Mouse (Mus musculus): Measurements from ENCODE around the gene Cmtr1.

The Cmtr1 gene

DNA sequence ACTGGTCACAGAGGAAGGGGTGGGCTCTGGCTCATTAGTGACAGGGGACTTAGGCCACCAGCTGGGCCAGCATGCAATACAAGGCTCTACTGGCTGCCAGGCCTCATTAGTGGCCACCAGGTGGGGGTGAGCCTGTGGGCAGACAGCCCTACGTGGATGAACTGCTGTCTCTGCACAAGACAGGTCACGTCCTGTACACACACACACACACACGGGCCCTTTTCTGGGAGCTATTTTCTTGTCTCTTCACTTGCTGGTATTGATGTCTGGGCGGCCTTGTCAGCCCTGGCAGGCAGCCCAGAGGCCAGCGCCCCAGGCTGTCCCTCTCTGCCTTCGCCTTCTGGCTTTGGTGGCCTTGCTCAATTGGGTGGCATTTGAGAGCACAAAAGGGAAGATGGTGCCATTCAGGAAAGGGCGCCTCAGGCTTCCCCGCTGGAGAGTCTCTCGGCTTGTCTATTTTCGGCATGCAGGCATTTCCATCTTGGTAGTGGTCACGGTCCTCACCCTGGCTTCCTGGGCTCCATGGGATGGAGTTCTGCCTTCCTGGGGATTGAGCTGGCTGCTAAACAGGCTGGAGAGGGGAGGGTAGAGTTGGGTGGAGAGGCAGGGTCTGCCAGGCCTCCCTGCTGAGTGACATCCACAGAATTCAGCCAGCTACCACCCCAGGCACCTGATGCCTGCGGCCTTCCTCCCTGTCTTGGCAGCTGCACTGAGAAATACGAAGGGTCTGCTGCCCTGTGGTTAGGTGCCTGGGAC, 70.3 kb downstream of the Cmtr1 start:
- no peak for DNase-seq (ENCODE audit: extremely low spot score, low read depth, low spot score)

DNA sequence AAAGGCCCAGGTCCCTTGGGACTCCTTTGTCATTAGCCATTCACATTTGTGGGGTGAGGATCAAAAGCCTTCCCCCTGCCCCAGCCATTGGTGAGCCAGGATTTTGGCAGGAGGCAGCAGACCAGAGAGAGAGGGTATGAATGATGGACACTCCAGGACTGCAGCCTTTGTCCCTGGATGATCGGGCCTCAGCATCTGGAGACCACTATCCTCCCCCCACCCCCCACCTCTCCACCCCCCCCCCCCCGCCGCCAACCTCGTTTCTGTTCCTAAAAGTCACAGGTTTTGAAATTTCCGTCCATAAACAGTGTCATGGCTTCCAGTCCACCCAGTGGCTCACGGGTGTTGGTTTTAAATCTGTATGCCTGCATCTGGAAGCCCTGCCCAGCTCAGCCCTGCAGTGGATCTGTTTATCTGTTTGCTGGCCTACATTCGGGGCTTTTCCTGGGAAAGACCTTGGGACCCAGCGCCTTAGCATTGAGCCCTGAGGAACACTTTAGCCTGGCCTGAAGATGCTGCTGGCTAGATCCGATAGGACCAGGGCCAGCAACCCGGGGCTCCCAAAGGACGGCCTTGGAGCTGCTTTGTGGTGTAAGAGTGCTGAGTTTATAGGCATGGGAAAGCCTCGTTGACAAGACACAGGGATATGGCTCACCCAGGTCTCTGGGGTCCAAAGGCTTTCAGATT, 71.0 kb downstream of the Cmtr1 start:
- no peak for DNase-seq (ENCODE audit: extremely low spot score, low read depth, low spot score)

DNA sequence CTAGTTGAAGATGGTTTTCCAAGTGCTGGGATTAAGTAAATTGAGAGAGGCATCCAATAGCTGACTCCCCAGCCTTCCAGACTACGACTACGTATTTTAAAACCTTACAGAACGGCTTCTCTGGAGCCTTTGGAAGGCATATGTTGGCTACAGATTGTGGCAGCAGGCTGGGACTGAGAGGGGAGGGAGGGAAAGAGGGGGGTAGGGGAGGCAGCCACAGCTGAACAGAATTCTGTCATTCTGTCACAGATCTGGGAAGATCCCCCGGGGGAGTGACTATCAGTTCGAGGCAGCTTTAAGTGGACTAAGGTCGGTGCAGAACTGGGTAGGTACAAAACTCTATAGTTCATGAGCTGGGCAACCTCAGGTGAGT, 71.5 kb downstream of the Cmtr1 start:
- no peak for DNase-seq (ENCODE audit: extremely low spot score, low read depth, low spot score)

DNA sequence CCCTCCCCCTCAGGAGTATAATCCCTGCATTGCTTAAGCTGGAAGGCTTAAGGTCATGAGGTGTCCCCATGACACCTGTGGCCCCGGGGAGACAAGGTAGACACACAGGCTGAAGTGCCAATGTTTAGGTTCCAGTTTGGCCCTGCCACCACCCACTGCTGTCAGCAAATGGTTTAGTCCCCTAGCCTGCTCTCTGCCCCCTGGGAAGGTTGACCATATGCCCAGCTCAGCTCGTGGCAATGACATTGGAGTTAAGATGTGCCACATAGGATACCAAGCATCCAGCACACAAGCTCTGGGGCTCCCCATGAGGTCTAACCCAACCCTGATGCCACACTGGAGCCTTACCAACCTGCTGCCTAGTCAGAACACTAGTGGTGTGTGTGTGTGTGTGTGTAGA, 72.1 kb downstream of the Cmtr1 start:
- DNase-seq (ENCODE audit: extremely low spot score, low read depth, low spot score) = no peak

DNA sequence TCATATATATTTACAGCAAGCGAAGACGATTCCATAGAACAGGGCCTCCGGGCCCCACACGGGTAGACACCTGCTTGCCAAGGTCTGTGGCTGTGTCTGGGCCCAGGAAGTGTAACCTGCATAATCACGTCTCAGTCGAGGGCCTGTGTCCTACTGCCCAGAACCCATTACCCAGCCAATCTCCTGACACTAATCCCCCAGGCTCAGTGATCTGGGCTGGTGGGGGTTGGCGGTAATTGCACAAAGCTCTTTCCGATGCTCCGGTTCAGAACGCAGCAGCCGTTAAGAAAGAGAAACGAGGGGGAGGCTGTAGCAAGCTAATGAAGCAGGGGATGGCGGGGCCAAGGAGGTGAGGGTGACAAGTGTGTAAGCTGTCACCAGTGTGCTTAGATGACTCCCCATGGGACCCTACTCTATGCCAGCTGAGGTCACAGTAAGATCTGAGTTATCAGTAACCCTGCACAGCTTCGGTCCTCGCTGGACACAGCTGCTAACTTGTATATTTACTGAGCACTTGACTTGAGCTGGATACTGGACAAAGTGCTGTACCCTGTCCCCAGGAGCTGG, 76.1 kb downstream of the Cmtr1 start:
- DNase-seq (ENCODE audit: extremely low spot score, low read depth, low spot score) = no peak

DNA sequence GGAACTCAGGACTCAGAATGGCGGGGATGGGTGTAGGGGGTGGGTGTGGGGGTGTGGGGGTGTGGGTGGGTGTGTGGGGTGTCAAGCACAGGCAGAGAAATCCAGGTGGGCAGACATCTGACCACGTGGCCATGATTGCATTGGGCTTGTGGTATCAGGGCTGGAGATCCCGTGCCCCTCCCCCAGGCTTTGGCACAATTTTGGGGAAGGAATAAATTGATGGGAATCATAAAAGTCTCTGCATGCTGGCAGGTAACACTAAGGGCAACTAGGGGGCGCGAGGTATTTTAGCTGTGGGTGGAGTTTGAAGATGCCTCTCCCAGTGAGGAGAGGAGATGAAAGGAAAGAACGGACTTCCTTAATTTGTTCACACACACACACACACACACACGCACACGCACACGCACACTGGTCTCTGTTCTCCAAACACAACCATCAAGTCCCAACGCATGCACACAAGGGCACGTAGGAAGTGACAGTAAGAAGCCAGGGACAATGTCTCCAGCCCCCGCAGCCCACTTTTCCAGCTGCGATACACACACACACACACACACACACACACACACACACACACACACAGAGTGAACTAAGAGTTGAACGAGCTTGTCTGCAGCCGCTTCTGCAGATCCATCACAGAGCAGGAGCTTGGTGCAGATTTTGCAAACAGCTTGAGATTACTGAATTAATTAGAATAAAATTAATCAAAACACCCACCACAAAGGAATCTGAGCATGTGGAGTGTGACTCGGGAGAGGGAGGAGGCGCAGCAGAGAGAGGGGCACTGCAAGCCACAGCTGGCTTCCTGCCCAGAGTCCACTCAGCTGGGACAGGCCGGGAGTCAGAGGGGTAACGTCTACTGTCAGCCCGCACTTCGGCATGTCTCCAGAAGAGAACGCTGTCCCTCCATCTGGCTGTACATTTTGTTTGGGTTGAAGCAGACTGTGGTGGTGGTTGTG, 77.7 kb downstream of the Cmtr1 start:
- no peak for DNase-seq (ENCODE audit: extremely low spot score, low read depth, low spot score)

DNA sequence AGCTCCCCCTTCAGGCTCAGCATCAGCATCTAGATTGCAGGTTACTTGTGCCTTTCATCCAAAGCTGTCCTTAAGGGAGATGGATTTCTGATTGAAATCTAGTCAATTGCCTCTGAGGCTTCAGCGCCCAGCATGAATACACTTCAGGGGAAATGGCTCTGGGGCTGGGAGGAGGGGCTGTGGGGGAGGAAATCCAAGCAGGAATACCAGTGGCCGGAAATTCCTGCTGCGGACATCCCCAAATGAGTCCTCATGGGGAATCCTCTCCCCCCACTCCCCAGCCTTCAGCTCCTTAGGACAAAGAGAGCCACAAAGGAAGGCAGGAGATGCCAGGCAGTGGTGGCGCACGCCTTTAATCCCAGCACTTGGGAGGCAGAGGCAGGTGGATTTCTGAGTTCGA, 87.1 kb downstream of the Cmtr1 start:
- no peak for DNase-seq (ENCODE audit: extremely low spot score, low read depth, low spot score)

DNA sequence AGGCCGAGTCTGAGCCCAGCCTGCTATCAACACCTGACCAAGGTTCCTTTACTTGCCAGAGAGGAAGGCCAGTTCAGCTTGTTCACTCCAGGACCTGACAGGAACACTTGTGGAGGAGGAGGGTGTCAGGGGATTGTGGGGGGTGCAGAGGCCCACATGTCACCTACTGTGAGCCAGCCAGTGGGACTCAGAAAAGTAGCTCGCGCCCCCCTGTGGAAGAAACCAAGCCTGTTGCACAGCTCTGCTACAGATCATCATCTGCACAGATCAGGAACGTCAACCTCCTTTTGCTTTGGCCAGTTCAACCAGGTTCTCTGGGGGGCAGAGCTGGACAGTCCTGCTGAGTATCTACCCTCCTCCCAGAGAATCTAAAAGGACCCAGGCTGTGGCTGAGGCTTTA, 94.1 kb downstream of the Cmtr1 start:
- no peak for DNase-seq (ENCODE audit: extremely low spot score, low read depth, low spot score)
